Mouse (Mus musculus) kidney, adult 2 months (tissue): Measurements from ENCODE around the gene Cpd.

Experiments used
- CTCF ChIP-seq: fragments of 200-500 bp; conservative IDR thresholded peaks from 2 replicates; pipeline ENCODE4 v1.5.1; 2011; ENCODE audit warnings: low read depth, mild to moderate bottlenecking, control low read depth, low read length, moderate library complexity, mixed read lengths; ENCODE audit not compliant: insufficient read depth, insufficient read length
- POLR2A ChIP-seq: fragments of 200-500 bp; IDR thresholded peaks from one replicate; pipeline ENCODE4 v1.6.1; 2011; ENCODE audit warnings: low read depth, low read length, control low read depth

DNA sequence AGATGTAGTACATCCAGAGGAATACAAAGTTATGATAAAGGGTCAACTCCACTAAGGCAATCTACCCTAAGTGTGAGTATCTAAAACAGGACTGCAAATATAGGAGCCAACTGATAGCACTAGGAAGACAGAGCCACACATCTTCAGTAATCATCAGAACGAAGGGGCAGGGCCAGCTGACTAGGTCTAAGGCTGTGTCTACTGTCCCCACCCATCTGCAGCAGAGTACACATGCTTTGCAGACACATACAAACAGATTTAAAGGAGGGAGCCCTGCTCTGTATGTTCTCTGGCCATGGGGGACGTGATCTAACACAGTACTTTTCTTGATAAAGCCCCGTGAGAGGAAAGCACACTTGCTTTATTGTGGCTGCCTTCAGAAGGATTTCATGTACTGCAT, 25.5 kb downstream of the Cpd start:
- TF ChIP-seq CTCF (no peak), POLR2A (no peak)
